Mouse (Mus musculus) adipocyte (in vitro differentiated cells): ENCODE results near the gene Slc2a8.
A peak's percentile ranks its signal among the peaks of the same experiment; 100 is the strongest.

Experiments
- DNase-seq: peaks from one replicate; pipeline ENCODE4 v3.0.0-alpha.2; 2016; ENCODE audit warnings: low spot score

The Slc2a8 gene

GRCm38 (mm10) chr2:32928947-32929829 lies 52.7 kb downstream of the Slc2a8 start:
- DNase-seq, result peak; percentile 39

DNA sequence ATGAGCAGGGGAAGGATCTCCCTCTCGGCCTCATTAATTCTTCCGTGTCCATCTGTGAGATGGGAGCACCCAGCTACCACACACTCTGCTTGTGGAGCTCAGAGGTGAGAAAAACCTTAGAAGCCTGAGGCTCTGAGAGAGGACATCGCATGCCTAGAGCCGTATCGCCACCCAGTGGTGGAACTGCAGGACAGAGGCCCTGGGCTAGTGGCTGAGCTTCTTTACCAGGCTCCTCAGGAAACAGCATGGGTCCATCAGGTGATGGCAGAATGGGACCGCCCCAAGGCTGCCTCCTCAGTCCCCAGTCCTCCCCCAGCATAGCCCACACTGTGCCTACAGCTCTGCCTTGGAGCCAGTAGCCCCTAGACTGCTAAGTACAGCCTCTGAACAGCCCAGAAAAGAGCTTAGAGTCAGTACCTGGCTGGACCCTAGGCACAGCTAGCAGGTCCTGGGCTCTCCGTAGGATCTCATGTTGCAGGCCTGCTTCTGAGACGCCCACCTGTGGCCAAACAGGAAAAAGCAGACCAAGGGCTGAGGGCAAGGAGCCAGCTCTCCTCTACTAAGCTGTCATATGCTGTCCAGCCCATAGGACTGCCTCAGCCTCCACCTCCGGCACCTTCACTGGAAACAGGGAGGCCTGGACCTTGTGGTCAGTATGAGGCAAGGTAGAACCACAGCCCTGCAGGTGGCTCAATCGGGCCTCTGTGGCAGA lies 53.5 kb downstream of the Slc2a8 start:
- DNase-seq, result peak; percentile 90

DNA sequence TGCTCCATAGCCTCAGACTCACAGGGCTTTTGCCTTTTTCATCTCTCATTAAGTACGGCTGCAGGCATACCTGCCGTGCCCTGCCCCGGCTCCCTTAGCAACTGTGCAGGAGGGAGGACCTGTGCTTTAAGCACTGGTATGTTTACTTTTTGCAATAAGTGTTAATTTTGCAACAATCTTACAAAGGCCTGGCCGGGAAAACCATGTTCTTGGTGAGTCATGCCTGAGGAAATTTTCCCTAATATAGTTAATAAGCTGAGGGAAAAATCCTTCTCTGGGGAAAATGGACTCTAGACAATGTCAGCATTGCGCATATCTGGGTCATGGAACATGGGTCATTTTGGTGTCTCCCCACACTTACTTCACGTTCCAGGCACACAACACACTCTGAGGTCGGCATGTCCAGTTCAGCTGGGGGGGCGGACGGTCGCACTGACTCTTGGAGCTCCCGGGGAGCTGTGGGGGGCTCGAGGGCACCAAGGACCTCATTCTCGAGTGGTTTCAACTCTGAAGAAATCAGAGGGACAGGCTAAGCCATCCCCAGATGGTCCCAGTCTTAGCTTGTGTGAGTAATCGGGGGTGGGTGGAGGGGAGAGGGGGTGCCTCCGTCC lies 54.2 kb downstream of the Slc2a8 start:
- peak; percentile 85 for DNase-seq

DNA sequence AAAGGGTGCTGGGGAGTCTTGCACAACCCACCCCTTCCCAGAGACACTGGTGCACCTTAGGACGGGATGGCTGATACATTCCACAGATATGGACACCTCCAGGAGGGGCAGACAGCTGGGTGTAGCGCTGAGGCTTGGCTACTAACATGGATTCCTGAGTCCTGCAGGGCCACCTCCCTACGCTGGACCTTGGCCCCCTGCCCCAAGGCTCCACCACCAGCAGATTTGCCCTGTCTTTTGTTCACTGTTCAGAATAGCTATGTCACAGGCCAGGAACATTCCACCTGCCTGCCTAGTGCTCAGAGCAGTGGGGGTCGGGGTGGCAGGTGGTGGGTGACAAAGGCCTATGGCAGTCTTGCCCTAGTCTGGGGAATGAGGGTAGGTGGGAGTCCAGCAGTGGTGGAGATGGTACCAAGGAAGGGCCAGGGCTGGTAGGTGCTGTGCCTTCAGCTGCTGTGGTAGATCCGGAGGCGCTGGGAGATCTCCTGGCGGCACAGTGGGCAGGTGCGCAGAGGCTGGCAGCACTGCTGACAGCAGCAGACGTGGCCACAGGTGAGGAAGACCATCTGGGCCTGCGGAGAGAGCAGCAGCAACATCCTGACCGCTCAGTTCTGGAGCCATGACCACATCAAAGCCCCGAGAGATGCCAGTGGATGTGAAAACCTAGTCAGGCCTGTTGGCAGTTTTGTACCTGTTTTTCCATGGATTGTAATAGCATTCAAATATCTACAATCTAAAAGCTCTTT lies 55.4 kb downstream of the Slc2a8 start:
- DNase-seq, result no peak

DNA sequence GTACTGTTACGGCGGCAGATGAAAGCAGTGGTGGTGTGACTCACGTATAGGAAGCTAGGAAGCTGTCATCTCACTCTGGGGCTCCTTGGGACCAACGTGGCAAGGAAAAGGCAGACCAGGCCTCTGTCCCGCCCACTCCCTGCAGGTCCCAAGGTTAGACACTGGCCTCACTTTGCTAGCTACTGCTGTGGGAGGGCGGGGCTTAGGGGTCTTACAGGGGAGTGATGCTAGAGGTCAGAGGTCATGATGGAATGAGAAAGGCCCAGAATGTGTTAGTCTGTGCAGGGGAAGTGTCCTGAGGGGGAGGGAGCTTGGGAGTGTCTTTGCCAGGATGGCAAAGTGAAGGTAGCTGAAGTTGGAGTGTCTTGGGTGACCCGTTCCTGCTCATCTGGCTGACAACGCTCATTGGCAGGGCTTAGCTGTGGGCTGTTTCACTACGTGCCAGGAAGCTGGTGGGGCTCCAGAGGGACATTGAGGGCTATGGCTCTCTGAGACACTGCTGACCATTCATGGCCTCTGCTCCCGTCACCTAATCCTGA lies 57.5 kb downstream of the Slc2a8 start:
- DNase-seq, result no peak

- DNase-seq, result no peak
Observed at GRCm38 (mm10) chr2:32923551-32924250, 58.2 kb downstream of the Slc2a8 start.
